Mouse (Mus musculus): ENCODE data around the gene Retnlb. TPM values are rescaled to one million over a fixed set of nuclear protein-coding genes. Genes with fewer than 3 reads are reported as not detected.

Gene Retnlb
- 0.33 and 0.45 TPM in 2 replicates for polyA plus RNA-seq (2015; fragmentation: Nextera tagmentation; extraction: Ambion mirVana)

DNA sequence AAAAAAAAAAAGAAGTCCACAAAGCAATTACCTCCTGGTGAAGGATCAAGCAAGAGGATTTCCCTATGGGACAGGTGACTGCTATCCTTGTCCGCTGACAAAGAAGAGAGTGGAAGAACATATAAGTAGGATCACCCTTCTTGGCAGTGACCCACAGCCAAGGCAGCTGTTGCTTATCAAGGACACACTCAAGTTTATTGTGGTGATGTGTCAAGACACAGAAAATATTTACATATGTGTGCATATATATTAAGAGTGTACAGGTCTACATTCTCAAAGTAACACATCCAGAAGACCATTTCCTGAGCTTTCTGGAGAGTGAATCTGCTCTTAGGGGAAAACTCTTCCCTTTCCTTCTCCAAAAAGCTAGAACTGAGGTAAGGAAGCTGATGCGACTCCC, at the start of gene Retnlb:
Gene Retnlb (plus strand): TSS at position 162 of the 400 bp plus-strand sequence.
- peaks cover 9% of the 10 kb centered on the region; the same call in 1 of the 2 replicates for H3K4me1 ChIP-seq
- H3K27ac ChIP-seq: no peak within 1 kb of the TSS
- H3K4me3 ChIP-seq: no peak within 1 kb of the TSS
- H3K4me2 ChIP-seq: no peak within 1 kb of the TSS
- H3K9me3 ChIP-seq: no peaks in the 10 kb centered on the region
- WGBS: 70% methylated on average over 2 of the region's 2 CpGs
- ATAC-seq (ENCODE audit: borderline replicate concordance, extremely low read depth, low FRiP score, low TSS enrichment): peak; percentile 27; the same call in 1 of the 2 replicates
- no peak within 1 kb of the TSS for H3K9ac ChIP-seq
- H3K27me3 ChIP-seq: no peaks in the 10 kb centered on the region
- no peaks in the 10 kb centered on the region for H3K36me3 ChIP-seq

DNA sequence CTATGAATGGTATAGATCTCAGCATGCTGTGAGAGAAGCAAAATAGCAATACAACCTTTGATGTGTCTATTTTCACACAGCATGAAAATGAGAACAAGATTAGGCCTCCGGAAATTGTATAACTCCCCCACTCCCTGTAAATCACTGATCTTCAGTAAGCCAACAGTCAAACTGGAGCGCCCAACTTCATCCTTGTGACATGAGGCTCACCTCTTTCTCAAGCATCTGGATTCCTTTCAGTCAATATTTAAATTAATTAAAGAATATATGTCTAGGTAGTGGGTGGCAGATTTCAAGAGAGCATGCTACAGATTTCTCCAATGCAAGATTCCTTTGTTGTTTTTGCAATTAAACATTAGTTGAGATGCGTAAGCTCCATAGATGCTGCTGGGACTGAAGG, 47.5 kb upstream of the Retnlb start:
- Histone ChIP-seq H3K27me3 (no peaks in the 10 kb centered on the region), H3K27ac (no peak overlapping the region), H3K4me1 (no peaks in the 10 kb centered on the region), H3K4me3 (no peak overlapping the region), H3K4me2 (no peak overlapping the region), H3K9ac (no peak overlapping the region), H3K9me3 (no peaks in the 10 kb centered on the region), H3K36me3 (no peaks in the 10 kb centered on the region)
- ATAC-seq (ENCODE audit: borderline replicate concordance, extremely low read depth, low FRiP score, low TSS enrichment): no peak
- WGBS: 90% methylated on average over 3 of the region's 3 CpGs

DNA sequence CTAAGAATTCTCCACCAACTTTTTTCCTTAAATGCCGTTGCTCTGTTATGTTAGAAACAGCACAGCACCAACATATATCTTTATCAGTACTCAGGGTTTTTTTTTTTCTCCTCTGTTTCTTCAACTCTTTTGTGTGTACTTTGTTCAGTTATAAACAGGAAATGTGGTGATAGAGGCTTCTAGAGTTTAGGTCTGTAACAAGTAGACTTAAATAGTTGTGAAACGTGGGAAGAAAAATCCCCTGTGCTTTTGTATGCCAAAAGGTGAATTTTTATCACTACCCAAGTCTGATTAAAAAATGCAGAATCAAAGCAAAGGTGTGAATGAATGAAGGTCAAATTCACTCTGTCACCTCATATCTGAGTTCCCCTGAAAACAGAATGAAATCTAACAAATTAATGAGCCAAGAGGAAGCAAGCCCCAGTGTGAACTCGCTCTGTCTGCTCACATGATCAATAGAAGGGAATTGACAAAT, 44.6 kb upstream of the Retnlb start, which contains the start of gene Trat1:
Gene Trat1 (minus strand): TSS at position 51 of the 475 bp plus-strand sequence.
- no peaks in the 10 kb centered on the region for H3K4me1 ChIP-seq
- no peak within 1 kb of the TSS for H3K27ac ChIP-seq
- H3K36me3 ChIP-seq: no peaks in the 10 kb centered on the region
- no peak within 1 kb of the TSS for H3K4me2 ChIP-seq
- no peak within 1 kb of the TSS for H3K9ac ChIP-seq
- H3K4me3 ChIP-seq: no peak within 1 kb of the TSS
- 65% methylated on average over 3 of the region's 3 CpGs for WGBS
- H3K9me3 ChIP-seq: no peaks in the 10 kb centered on the region
- no peaks in the 10 kb centered on the region for H3K27me3 ChIP-seq
- ATAC-seq (ENCODE audit: borderline replicate concordance, extremely low read depth, low FRiP score, low TSS enrichment): no peak

DNA sequence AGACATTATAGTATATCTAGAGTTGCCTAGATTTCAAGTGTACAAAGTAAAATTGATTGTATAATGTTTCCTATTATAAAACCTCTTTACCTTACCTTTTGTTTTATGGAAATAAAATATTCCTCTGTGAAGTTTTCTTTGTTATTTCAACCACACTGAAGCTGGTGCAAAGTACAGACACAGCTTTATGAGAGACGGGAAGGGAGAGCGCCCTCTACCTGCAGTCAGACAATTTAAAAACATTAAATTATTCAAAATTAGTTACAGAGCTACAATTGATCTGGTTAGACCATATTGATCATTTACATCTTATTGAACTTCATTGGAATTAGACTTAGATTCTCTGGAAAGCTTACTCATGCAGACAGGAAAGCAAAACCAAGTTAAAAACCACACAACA, 39.4 kb upstream of the Retnlb start:
- Histone ChIP-seq H3K4me2 (no peak overlapping the region), H3K9me3 (no peaks in the 10 kb centered on the region), H3K4me1 (no peaks in the 10 kb centered on the region), H3K9ac (no peak overlapping the region), H3K27ac (no peak overlapping the region), H3K36me3 (no peaks in the 10 kb centered on the region), H3K4me3 (no peak overlapping the region), H3K27me3 (no peaks in the 10 kb centered on the region)
- ATAC-seq (ENCODE audit: borderline replicate concordance, extremely low read depth, low FRiP score, low TSS enrichment): no peak
- 56% methylated on average over 2 of the region's 2 CpGs for WGBS

DNA sequence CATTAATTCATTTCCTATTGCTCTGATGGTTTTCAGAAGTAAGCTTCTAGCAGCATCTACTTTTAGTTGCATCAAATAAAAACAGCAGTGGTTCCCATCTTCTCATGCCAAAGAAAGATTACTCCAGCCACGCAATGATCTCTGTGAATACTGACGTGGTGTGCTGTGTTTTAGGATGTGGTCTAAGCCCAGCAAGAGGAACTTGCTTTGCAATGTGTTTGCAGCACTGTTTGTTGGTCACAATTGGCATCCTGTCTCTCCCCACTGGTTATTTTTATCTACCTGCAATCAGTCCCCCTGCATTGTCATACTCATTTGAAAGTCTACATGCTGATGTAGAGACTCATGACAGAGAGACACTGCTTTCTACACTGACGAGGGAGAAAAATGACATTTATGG, 30.4 kb upstream of the Retnlb start:
- no peak for ATAC-seq (ENCODE audit: borderline replicate concordance, extremely low read depth, low FRiP score, low TSS enrichment)
- no peak overlapping the region for H3K9ac ChIP-seq
- H3K4me2 ChIP-seq: no peak overlapping the region
- H3K9me3 ChIP-seq: no peaks in the 10 kb centered on the region
- no peaks in the 10 kb centered on the region for H3K4me1 ChIP-seq
- H3K27ac ChIP-seq: no peak overlapping the region
- no peaks in the 10 kb centered on the region for H3K27me3 ChIP-seq
- no peaks in the 10 kb centered on the region for H3K36me3 ChIP-seq
- H3K4me3 ChIP-seq: no peak overlapping the region
- 68% methylated on average over 3 of the region's 3 CpGs for WGBS

DNA sequence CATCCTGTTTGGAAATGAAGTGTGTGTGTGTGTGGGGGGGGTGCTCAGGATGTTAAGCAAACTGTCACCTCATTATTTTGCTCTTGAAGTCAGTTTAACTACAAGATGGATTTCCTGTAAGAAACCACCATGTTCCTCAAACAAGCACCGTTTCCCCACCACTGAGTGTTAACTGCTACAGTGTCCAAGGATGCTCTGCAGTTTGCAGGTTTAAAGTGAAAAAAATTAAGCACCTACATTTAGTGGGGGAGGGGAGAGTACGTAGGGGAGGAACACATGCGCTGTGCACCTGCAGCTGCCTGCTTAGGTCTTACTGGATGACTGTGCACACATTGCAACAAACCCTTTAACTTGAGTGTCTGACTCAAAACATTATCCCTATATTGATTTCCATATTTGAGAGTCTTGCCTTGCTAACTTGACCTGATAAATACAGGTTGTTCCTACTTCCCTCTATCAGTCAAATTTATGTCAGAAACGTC, 27.9 kb upstream of the Retnlb start:
- Histone ChIP-seq H3K36me3 (no peaks in the 10 kb centered on the region), H3K4me3 (no peak overlapping the region), H3K9ac (no peak overlapping the region), H3K4me2 (no peak overlapping the region), H3K27ac (no peak overlapping the region), H3K9me3 (no peaks in the 10 kb centered on the region), H3K27me3 (no peaks in the 10 kb centered on the region), H3K4me1 (no peaks in the 10 kb centered on the region)
- 36% methylated on average over 4 of the region's 4 CpGs for whole genome bisulfite sequencing
- peak; percentile 52 for ATAC-seq (ENCODE audit: borderline replicate concordance, extremely low read depth, low FRiP score, low TSS enrichment)

DNA sequence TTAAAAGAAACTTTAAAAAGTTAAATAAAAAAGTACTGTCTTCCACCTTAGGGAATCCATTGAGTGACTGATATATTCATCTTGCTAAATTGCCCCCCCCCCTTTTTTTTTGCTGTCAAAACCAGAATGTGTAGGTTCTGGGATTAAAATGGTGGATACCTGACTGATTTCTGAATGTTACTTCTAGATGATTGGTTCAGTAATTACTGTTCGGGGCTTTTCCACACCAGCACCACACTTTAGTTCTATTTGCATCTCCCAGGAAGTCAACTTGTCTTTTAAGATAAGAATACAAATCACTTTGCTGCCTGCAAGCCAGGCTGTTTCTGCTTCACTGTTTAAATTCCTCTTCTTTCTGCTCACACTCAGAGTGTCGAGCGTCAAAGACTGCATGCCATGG, 18.4 kb upstream of the Retnlb start:
- Histone ChIP-seq H3K4me3 (no peak overlapping the region), H3K9me3 (no peaks in the 10 kb centered on the region), H3K27me3 (no peaks in the 10 kb centered on the region), H3K9ac (no peak overlapping the region), H3K36me3 (no peaks in the 10 kb centered on the region), H3K4me2 (no peak overlapping the region), H3K4me1 (no peaks in the 10 kb centered on the region), H3K27ac (no peak overlapping the region)
- WGBS: 28% methylated on average over 3 of the region's 3 CpGs
- ATAC-seq (ENCODE audit: borderline replicate concordance, extremely low read depth, low FRiP score, low TSS enrichment): no peak

DNA sequence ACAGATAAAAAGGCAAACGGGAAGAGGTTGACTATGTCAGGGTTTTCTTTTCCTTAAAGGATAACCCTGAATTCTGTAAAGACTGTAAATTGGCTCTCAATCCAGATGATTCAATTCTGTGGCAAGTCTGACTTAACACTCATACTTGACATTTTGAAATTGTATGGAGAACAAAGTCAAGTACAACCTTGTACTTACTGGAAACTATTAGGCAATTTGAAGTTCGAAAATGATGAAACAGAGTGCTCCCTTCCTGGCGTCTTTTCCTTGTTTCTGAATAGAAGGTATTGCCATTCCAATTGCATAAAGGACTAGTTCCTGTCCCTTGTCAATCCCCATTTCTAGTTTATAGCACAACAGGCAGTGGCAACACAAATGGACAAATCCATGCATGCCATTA, 17.2 kb upstream of the Retnlb start:
- Histone ChIP-seq H3K4me2 (no peak overlapping the region), H3K4me1 (no peaks in the 10 kb centered on the region), H3K36me3 (no peaks in the 10 kb centered on the region), H3K4me3 (no peak overlapping the region), H3K27ac (no peak overlapping the region), H3K9me3 (no peaks in the 10 kb centered on the region), H3K27me3 (no peaks in the 10 kb centered on the region), H3K9ac (no peak overlapping the region)
- 83% methylated on average over 3 of the region's 3 CpGs for WGBS
- no peak for ATAC-seq (ENCODE audit: borderline replicate concordance, extremely low read depth, low FRiP score, low TSS enrichment)

DNA sequence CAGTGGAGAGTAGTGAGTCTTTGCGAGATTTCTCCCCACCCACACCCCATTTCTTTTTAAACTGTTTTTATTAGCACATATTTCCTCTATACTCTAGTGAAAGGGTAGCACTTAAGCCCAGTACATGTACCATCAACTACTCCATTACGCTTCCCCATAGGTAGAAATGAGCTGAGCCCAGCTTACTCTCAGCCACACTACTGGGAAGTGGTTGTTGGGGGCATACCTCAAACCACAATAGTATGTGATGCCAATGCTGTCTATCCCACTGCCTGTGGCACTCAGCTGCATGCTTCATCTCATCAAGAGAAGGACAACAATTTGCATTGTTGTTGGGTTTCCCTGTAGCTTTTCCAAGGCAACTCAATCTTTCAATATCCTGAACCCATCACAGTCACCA, 15.8 kb upstream of the Retnlb start:
- no peak overlapping the region for H3K4me3 ChIP-seq
- H3K9me3 ChIP-seq: no peaks in the 10 kb centered on the region
- WGBS: 87% methylated on average over 2 of the region's 2 CpGs
- no peak overlapping the region for H3K9ac ChIP-seq
- H3K27me3 ChIP-seq: no peaks in the 10 kb centered on the region
- no peaks in the 10 kb centered on the region for H3K36me3 ChIP-seq
- no peak overlapping the region for H3K4me2 ChIP-seq
- no peaks in the 10 kb centered on the region for H3K4me1 ChIP-seq
- H3K27ac ChIP-seq: no peak overlapping the region
- ATAC-seq (ENCODE audit: borderline replicate concordance, extremely low read depth, low FRiP score, low TSS enrichment): no peak

DNA sequence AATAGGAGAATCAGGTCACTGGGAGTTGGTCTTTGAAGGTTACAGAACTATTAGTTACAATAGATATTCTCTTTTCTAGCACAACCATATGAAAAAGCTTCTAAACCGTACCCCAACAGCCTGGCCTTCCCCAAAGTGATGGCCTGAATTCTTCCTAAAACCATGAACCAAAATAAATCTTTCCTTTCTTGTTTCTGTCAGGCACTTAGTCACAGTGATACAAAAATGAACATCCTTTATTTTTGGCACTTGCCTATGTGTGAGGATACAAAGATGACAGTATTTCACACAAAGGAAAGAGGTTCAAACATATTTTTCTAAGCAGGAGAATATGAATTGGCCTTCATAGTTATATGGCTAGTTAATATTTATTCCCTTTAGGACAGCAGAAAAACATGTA, 11.2 kb upstream of the Retnlb start:
- Histone ChIP-seq H3K27ac (no peak overlapping the region), H3K4me3 (no peak overlapping the region), H3K9me3 (no peaks in the 10 kb centered on the region), H3K36me3 (no peaks in the 10 kb centered on the region), H3K4me2 (no peak overlapping the region), H3K4me1 (no peaks in the 10 kb centered on the region), H3K27me3 (no peaks in the 10 kb centered on the region), H3K9ac (no peak overlapping the region)
- WGBS: 50% methylated on average over 1 of the region's 1 CpGs
- no peak for ATAC-seq (ENCODE audit: borderline replicate concordance, extremely low read depth, low FRiP score, low TSS enrichment)

DNA sequence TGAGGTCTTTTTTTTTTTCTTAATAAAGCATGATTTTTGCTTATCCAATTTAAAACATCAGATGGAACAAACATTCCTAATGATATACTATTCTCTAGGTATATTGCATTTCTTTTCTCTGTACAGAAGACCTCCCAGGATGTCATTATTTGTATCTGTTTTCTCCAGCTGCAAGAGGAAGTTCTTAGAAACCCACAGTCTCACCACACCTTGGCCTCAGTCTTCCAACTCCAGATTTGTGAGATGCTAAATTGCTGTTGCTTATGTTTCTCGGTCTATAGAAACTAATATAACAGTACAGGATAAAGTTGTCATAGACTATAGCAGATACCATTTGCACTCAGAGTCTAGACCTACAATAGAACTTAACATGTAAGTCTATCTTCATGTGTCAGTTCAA, 10.1 kb upstream of the Retnlb start:
- no peaks in the 10 kb centered on the region for H3K9me3 ChIP-seq
- no peaks in the 10 kb centered on the region for H3K4me1 ChIP-seq
- no peak for ATAC-seq (ENCODE audit: borderline replicate concordance, extremely low read depth, low FRiP score, low TSS enrichment)
- no peak overlapping the region for H3K9ac ChIP-seq
- no peaks in the 10 kb centered on the region for H3K36me3 ChIP-seq
- no peak overlapping the region for H3K4me3 ChIP-seq
- no peak overlapping the region for H3K4me2 ChIP-seq
- H3K27ac ChIP-seq: no peak overlapping the region
- 77% methylated on average over 1 of the region's 1 CpGs for whole genome bisulfite sequencing
- no peaks in the 10 kb centered on the region for H3K27me3 ChIP-seq

DNA sequence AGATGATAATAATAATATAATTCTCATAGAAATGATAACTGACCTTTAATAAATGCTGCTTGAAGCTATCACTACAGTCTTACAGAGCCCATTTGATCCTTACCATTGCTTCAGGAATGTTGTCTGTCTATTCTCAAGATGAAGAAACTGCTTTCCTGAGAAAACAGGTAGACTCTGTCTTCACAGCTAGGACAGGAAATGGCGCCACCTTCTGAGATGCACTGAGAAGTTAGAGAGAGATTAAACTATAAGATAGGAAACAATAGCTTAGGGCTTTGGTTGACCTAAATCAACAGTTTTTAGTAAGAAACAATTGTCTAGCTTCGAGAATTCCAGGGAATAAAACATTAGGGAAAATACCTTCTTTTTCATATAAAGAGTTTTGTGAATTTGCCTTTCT, 7.3 kb upstream of the Retnlb start:
- Histone ChIP-seq H3K36me3 (no peaks in the 10 kb centered on the region), H3K4me2 (no peak overlapping the region), H3K4me1 (peaks cover 9% of the 10 kb centered on the region; the same call in 1 of the 2 replicates), H3K27ac (no peak overlapping the region), H3K9ac (no peak overlapping the region), H3K9me3 (no peaks in the 10 kb centered on the region), H3K27me3 (no peaks in the 10 kb centered on the region), H3K4me3 (no peak overlapping the region)
- 54% methylated on average over 2 of the region's 2 CpGs for WGBS
- ATAC-seq (ENCODE audit: borderline replicate concordance, extremely low read depth, low FRiP score, low TSS enrichment): no peak

All from lung, embryonic 15.5 days (tissue).